Mouse (Mus musculus) heart, embryonic 15.5 days (tissue): ENCODE data around the gene Dpagt1. TPM values are rescaled to one million over a fixed set of nuclear protein-coding genes. Genes with fewer than 3 reads are reported as not detected.
"Not testable (repeated sequence)": the region's sequence is repeated elsewhere in the genome, so short reads cannot be mapped to it uniquely, and the experiment has no call there.

Source experiments
- ATAC-seq: fragments of 200-750 bp; cut with Nextera tagmentation; replicated peaks from 2 replicates; pipeline ENCODE4 v1.8.0; 2017; ENCODE audit warnings: low read depth, moderate TSS enrichment; ENCODE audit not compliant: insufficient number of reproducible peaks, insufficient read depth, low FRiP score
- H3K27ac ChIP-seq: fragments of 300-500 bp; sonication (generic); 2 replicates; pipeline ENCODE4 v1.5.1; 2015; ENCODE audit warnings: mild to moderate bottlenecking, inconsistent platforms
- H3K27me3 ChIP-seq: fragments of 300-500 bp; sonication (generic); 2 replicates; pipeline ENCODE4 v1.6.1; 2015; ENCODE audit warnings: inconsistent platforms
- H3K36me3 ChIP-seq: fragments of 300-500 bp; sonication (generic); 2 replicates; pipeline ENCODE4 v1.6.1; 2015; ENCODE audit warnings: mild to moderate bottlenecking, inconsistent platforms
- H3K4me1 ChIP-seq: fragments of 300-500 bp; sonication (generic); replicated peaks from 2 replicates; pipeline ENCODE4 v1.6.1; 2015; ENCODE audit warnings: inconsistent platforms
- H3K4me2 ChIP-seq: fragments of 300-500 bp; sonication (generic); 2 replicates; pipeline ENCODE4 v1.6.1; 2015; ENCODE audit warnings: inconsistent platforms, mild to moderate bottlenecking, moderate library complexity
- H3K4me3 ChIP-seq: fragments of 300-500 bp; sonication (generic); 2 replicates; pipeline ENCODE4 v1.5.1; 2015; ENCODE audit warnings: mild to moderate bottlenecking, inconsistent platforms
- H3K9ac ChIP-seq: fragments of 300-500 bp; sonication (generic); 2 replicates; pipeline ENCODE4 v1.6.1; 2015; ENCODE audit warnings: mild to moderate bottlenecking, inconsistent platforms
- H3K9me3 ChIP-seq: fragments of 300-500 bp; sonication (generic); replicated peaks from 2 replicates; pipeline ENCODE4 v1.6.1; 2016; ENCODE audit warnings: inconsistent platforms
- WGBS: fragments of 180-500 bp; shearing (Covaris S2); methylation state at CpG from one replicate; pipeline ENCODE4 v1.1.7; 2015; ENCODE audit warnings: mixed read lengths; 5-methylcytosine and 5-hydroxymethylcytosine counted together
- polyA plus RNA-seq: library from polyadenylated mRNA; unstranded; fragments of >200 nt; fragmentation: Nextera tagmentation; extraction: Ambion mirVana; gene quantifications from 2 replicates; pipeline ENCODE4 v1.2.1, GENCODE M21; 2015

Dpagt1 gene
- polyA plus RNA-seq = 27.8 and 31.0 TPM in 2 replicates

DNA sequence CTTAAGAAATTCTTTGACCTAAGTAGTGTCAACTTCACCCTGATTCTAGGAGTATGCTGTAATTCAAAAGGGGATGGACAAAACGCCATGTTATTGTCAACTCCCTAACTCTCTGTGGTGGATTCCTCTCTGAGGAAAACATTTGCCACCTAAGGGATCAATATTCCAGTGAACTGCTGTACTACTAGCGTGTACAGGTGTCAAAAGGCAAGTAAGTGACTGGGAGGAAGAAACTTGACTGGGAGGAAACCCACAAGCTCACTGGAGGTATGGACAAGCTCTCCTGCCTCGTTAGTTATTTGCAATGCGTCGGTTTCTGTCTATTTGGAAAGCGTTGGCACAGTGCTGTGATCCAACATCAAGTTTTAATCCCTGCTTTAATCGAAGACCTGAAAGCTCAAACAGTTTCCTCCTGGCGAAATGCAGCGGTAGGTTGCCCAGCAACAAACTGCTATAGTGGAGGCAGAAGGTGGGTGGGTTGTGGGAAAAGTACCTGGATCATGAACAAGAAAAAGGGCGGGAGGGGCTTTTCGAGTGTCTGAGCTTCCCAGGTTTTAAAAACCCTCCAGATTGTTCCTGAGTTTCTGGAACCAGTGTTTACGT, at the start of gene Dpagt1:
TSS of gene Dpagt1 (plus strand) at position 252 of the 603 bp plus-strand sequence.
- peak within 1 kb of the TSS; percentile 91 for H3K9ac ChIP-seq
- WGBS = 2% methylated on average over 12 of the region's 12 CpGs
- no peak for ATAC-seq

DNA sequence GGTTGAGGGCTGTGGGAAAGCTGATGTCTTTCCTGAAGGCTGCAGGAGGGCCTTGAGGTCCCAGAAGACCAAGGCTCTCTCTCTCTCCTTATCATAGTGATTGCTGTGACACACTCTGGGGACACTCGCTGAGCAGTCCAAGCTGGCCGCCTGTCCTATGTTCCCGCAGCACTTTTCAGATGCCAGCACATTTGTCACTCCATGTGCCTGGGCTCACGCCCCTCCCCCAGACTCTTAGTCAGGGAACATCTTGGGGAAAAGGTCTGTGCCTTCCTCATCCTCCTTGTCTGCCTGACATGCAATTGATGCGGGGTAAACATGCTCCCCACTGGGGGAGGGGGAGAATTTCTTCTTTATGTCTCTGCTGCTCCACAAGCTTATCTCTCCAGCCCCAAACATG, 42.6 kb upstream of the Dpagt1 start:
- 49% methylated on average over 5 of the region's 5 CpGs for WGBS
- no peak overlapping the region for H3K9ac ChIP-seq
- ATAC-seq = no peak

More for the DNA sequence above, at the start of gene Dpagt1:
- peaks cover 15% of the 10 kb centered on the region for H3K4me1 ChIP-seq
- H3K9me3 ChIP-seq = no peaks in the 10 kb centered on the region
- H3K4me3 ChIP-seq = peak within 1 kb of the TSS; percentile 89
- H3K36me3 ChIP-seq = peaks cover 27% of the 10 kb centered on the region
- H3K27ac ChIP-seq = peak within 1 kb of the TSS; percentile 97
- H3K27me3 ChIP-seq = no peaks in the 10 kb centered on the region
- H3K4me2 ChIP-seq = peak within 1 kb of the TSS; percentile 84

DNA sequence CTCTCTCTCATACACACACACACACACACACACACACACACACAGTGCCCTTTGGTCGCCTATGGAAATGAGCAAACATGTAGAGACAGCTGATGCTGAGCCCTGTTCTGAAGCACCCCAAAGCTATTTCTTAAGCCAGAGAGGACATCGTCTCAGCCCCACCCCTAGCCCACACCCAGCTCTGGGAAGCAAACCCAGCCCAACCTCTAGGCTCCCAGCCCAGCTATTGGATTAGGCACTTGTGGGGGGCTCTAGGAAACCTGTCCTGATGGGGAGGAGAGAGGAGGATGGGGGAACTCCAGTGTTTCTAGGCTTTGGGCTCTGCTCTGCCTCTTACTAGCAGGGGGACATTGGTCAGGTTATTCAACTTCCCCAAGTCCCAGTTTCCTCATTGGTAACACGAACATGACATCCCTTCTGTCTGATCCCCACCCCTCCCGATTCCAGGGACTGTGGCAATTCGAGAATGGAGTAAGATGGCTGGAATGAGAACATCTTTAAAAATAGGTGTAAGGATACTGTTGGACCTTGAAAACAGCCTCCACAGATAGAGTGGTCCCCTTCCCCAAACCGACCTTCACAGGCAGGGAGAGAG, 39.5 kb upstream of the Dpagt1 start:
- Histone ChIP-seq H3K4me1 (peaks cover 26% of the 10 kb centered on the region), H3K36me3 (0 out of 2 replicates have a peak, but pooled peaks cover 6% of the 10 kb centered on the region), H3K9me3 (no peaks in the 10 kb centered on the region), H3K9ac (no peak overlapping the region), H3K4me2 (no peak overlapping the region), H3K27me3 (peaks cover 24% of the 10 kb centered on the region), H3K4me3 (peak overlapping the region; percentile 2; the same call in 1 of the 2 replicates), H3K27ac (no peak overlapping the region)
- WGBS = 22% methylated on average over 6 of the region's 6 CpGs
- ATAC-seq = no peak

More for the DNA sequence above, 42.6 kb upstream of the Dpagt1 start:
- Histone ChIP-seq H3K9me3 (no peaks in the 10 kb centered on the region), H3K4me2 (no peak overlapping the region), H3K27ac (no peak overlapping the region), H3K27me3 (peaks cover 12% of the 10 kb centered on the region), H3K4me3 (no peak overlapping the region), H3K4me1 (peaks cover 16% of the 10 kb centered on the region), H3K36me3 (no peaks in the 10 kb centered on the region)

DNA sequence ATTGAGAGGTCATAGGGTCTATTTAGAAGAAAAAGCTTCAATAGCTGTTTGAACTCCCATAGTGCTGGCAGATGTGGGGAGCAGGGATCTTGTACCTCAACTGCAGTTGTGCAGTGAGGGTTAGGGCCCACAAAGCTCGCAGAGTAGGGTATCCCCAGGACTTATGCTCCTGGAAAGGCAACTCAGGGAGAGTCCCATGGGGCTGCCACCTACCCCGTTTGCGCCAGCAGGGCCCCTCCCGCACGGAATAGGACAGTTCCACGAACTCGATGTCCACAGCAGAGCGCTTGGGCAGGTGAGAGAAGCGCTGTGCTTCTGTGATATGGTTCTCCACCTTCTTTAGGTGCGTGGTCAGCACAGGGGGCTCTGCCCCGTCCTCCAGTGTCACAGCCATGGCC, 38.8 kb upstream of the Dpagt1 start:
- Histone ChIP-seq H3K4me3 (peak overlapping the region; percentile 68), H3K27me3 (peaks cover 24% of the 10 kb centered on the region), H3K9me3 (no peaks in the 10 kb centered on the region), H3K4me2 (peak overlapping the region; percentile 96), H3K36me3 (peaks cover 11% of the 10 kb centered on the region; the same call in 1 of the 2 replicates), H3K9ac (peak overlapping the region; percentile 68), H3K27ac (no peak overlapping the region), H3K4me1 (peaks cover 26% of the 10 kb centered on the region)
- no peak for ATAC-seq
- 11% methylated on average over 10 of the region's 11 CpGs for WGBS

DNA sequence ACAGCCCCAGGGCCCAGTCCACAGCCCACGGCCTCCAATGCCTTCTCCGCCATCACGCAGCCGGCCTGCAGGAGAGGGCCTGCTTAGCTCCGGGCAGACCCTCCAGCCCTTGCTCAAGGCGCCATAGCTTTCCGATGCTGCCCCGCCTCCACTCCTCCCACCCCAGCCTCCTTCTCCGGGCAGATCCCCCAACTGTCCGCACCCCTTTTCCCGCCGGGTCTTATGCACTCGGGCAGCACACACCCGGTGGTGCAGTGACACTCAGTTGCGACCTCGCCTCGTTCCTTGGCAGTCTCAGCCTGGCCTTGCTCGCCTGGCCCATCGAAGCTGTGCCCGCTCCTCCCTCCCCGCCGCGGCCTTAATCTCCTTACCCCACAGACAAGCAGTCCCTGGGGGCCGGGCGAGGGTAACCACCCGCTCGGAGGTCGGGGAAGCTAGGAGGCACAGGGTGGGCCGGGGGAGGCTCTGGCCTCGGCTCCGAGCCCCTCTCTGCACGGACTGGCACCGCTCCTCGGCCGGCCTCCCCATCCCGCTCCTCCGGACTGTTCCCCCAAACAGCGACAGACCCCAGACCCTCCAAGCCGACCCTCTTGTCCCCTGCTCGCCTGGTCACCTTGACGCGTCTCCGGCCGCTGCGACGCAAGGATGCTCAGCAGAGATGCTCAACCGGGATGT, 38.3 kb upstream of the Dpagt1 start:
- WGBS = under 1% methylated on average over 47 of the region's 47 CpGs
- peak overlapping the region; percentile 96 for H3K4me2 ChIP-seq
- peaks cover 12% of the 10 kb centered on the region; the same call in 1 of the 2 replicates for H3K36me3 ChIP-seq
- H3K9me3 ChIP-seq = no peaks in the 10 kb centered on the region
- peaks cover 24% of the 10 kb centered on the region for H3K27me3 ChIP-seq
- peak; percentile 36 for ATAC-seq
- H3K9ac ChIP-seq = peak overlapping the region; percentile 68
- no peak overlapping the region for H3K27ac ChIP-seq
- H3K4me3 ChIP-seq = peak overlapping the region; percentile 68
- peaks cover 26% of the 10 kb centered on the region for H3K4me1 ChIP-seq

DNA sequence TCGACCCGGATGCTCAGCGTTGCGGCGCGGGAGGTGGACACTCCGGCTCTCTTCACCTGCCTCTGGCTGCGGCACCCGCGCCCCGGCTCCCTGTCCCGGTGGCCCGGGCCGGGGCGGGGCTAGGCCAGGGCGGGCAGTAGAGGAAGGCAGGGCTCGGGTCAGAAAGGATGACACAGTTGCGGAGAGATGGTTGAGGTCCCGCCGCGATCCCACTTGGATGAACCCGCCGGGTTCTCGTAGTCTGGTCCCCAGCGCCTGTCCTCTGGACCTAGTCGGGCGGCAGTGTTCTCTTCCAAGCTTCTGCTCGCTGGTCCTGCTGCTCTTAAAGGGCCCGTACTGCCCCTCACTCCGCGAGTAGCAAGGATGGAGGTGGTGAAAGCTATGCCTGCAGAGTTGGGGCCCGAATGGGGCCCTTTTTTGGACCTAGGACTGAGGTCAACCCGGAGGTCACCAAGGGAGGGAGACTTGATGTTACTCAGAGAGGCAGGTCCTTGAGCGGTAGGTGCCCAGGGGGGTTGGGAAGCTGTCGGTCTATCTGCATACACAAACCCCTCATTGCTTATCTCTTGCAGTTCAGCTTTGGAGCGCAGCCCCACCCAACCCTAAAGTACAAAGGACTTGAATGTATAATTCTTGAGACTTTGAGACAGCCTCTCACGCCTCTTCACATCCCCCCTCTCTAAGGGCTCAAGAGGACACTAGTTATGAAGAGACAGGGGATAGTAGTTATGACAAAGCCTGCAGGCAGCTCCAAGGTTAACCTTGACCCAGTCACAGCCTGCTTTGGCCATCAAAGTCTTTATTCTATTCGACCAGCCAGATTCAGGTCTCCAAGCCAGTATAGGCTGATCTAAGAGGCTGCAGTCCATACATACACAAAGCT, 37.5 kb upstream of the Dpagt1 start, which contains the start of gene Abcg4:
TSS of gene Abcg4 (minus strand) at position 540 of the 883 bp plus-strand sequence.
- Histone ChIP-seq H3K4me2 (peak within 1 kb of the TSS; percentile 96), H3K4me1 (peaks cover 24% of the 10 kb centered on the region), H3K27ac (no peak within 1 kb of the TSS), H3K27me3 (peaks cover 24% of the 10 kb centered on the region), H3K9ac (peak within 1 kb of the TSS; percentile 68), H3K36me3 (peaks cover 18% of the 10 kb centered on the region), H3K9me3 (no peaks in the 10 kb centered on the region), H3K4me3 (peak within 1 kb of the TSS; percentile 68)
- ATAC-seq = peak; percentile 32
- whole genome bisulfite sequencing = under 1% methylated on average over 38 of the region's 38 CpGs

DNA sequence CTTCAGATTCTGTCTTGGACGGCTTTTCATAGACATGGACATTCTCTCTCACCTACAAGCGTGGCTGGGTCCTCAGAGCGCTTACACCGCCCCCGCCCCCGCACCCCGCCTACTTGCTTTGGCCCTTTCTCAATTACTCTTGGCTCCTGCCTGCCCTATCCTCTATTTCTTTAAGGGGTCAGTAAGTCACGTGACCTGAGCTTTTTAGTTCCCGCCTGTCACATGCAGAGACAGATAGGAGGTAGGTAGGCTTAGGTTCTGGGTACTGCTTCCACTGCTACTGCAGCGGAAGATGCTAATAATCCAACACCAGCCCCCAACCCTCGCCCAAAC, 36.9 kb upstream of the Dpagt1 start:
- WGBS = 11% methylated on average over 11 of the region's 11 CpGs
- peaks cover 24% of the 10 kb centered on the region for H3K27me3 ChIP-seq
- H3K4me1 ChIP-seq = peaks cover 24% of the 10 kb centered on the region
- H3K9me3 ChIP-seq = no peaks in the 10 kb centered on the region
- peak overlapping the region; percentile 96 for H3K4me2 ChIP-seq
- H3K9ac ChIP-seq = no peak overlapping the region
- ATAC-seq = 0 out of 2 replicates have a peak, but pooled peaks have one; percentile 16
- peaks cover 24% of the 10 kb centered on the region for H3K36me3 ChIP-seq
- H3K4me3 ChIP-seq = peak overlapping the region; percentile 68; the same call in 1 of the 2 replicates
- H3K27ac ChIP-seq = no peak overlapping the region

DNA sequence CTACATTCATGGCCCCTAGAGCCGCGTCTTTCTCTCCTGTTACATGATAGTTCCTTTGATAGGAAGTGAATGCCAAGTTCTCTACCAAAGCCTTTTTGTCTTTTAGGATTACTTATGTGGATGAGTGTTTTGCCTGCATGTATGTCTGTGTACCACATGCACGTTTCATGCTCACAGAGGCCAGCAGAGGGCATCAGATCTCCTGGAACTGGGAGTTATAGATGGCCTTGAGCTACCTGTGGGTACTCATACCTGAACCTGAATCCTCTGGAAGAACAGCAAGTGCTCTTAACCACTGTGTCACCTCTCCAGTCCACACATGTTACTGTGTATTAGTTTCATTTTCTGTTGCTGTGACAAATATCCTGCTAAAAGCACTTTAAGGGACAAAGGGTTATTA, 33.3 kb upstream of the Dpagt1 start:
- peaks cover 17% of the 10 kb centered on the region for H3K4me1 ChIP-seq
- H3K9me3 ChIP-seq = no peaks in the 10 kb centered on the region
- H3K36me3 ChIP-seq = peaks cover 56% of the 10 kb centered on the region
- no peak overlapping the region for H3K4me2 ChIP-seq
- no peak overlapping the region for H3K27ac ChIP-seq
- no peak overlapping the region for H3K4me3 ChIP-seq
- H3K9ac ChIP-seq = no peak overlapping the region
- H3K27me3 ChIP-seq = peaks cover 17% of the 10 kb centered on the region; the same call in 1 of the 2 replicates
- ATAC-seq = no peak
- 72% methylated on average over 3 of the region's 3 CpGs for WGBS

DNA sequence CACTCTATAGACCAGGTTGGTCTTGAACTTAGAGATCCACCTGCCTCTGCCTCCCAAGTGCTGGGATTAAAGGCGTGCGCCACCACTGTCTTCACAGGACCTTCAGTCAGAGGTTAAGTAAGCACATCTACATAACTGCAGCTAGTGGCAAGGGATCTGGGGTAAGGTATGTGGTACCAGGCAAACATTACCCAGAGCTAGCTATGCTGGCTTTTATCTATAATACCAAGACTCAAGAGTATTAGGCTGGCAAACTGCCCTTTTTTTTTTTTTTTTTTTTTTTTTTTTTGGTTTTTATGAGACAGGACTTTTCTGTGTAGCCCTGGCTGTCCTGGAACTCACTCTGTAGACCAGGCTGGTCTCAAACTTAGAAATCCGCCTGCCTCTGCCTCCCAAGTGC, 25.8 kb upstream of the Dpagt1 start:
- WGBS = 90% methylated on average over 3 of the region's 3 CpGs
- H3K27ac ChIP-seq, H3K9ac ChIP-seq, ATAC-seq, H3K27me3 ChIP-seq, H3K4me2 ChIP-seq, H3K9me3 ChIP-seq, H3K4me3 ChIP-seq: not testable (repeated sequence)
- Histone ChIP-seq H3K36me3 (peaks cover 69% of the 10 kb centered on the region), H3K4me1 (peaks cover 11% of the 10 kb centered on the region)

DNA sequence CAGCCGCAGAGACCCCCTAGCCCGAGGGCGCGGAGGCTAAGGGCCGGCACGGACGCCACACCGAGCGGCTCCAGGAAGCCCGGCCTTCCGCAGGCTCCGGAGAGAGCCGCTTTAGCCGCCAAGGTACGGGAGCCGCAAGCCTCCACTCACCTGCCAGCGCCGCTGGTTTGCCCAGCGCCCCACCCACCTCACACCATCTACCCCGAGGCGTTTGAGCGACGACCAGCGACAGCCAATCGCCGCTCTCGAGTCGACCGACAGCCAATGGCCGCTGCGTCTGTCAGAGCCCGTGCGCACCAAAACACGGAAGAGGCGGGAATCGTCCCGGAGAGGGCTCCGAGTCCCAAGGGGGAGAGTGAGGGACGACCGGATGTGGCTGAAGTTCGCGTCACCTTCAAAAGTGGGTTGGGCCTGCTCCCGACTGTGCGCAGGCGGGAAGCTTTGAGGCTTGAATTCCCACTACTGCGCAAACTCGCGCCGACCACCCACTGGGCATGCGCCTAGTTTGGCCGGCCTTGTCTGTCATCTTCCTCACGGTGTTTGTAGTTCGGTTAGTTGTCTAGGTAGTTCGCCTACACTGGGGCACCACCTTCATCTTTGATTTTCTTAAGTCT, 20.2 kb upstream of the Dpagt1 start, which contains the start of gene Hinfp:
TSS of gene Hinfp (minus strand) at position 206 of the 614 bp plus-strand sequence.
- H3K9me3 ChIP-seq = no peaks in the 10 kb centered on the region
- H3K4me2 ChIP-seq = peak within 1 kb of the TSS; percentile 78
- peaks cover 19% of the 10 kb centered on the region for H3K36me3 ChIP-seq
- H3K27me3 ChIP-seq = no peaks in the 10 kb centered on the region
- under 1% methylated on average over 54 of the region's 54 CpGs for WGBS
- H3K4me3 ChIP-seq = peak within 1 kb of the TSS; percentile 99
- ATAC-seq = peak; percentile 98
- peaks cover 14% of the 10 kb centered on the region for H3K4me1 ChIP-seq
- peak within 1 kb of the TSS; percentile 97 for H3K9ac ChIP-seq
- peak within 1 kb of the TSS; percentile 84 for H3K27ac ChIP-seq
